Mouse (Mus musculus) liver, adult (tissue): ENCODE data around the gene Islr.

Experiments used
- GATA4 ChIP-seq: IDR thresholded peaks from 2 replicates; pipeline ENCODE4 v1.6.1; 2014; ENCODE audit warnings: mild to moderate bottlenecking, low read length; ENCODE audit not compliant: insufficient replicate concordance

Gene Islr

DNA sequence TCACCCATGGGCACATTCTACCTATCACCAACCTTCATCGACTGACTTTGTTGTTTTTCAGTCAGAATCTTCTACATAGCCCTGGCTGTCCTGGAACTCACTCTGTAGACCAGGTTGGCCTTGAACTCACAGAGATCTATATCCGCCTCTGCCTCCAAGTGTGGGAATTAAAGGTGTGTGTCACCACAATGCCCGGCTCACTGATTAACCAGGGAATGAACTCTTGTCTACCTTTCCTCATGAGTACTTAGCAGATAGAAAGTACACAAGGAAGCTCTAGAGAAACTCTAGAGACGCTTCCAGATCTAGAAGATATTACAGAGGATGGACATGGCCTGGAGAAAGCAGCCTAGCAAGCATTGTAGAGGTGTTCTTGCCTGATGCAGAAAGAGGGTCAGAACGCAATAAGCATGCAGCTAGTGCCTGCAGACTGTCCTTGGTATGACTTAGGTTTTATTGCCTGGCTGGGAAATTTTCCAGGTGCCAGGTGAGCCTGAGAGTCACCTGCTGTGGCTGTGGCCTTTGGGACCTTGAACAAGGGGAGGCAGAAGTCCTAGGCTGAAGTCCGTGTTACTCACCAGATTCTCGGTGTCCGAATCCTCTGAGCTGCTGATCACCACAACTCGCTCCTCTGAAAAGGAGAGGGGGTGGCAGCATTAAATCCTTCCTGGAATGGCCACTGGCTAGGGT is 24.8 kb upstream of the Islr start:
- TF ChIP-seq GATA4, result no peak

GRCm38 (mm10) chr9:58225915-58226913 is 22.1 kb upstream of the Islr start:
- no peak for TF ChIP-seq GATA4

GRCm38 (mm10) chr9:58224356-58224755 is 20.2 kb upstream of the Islr start:
- TF ChIP-seq GATA4, result no peak

DNA sequence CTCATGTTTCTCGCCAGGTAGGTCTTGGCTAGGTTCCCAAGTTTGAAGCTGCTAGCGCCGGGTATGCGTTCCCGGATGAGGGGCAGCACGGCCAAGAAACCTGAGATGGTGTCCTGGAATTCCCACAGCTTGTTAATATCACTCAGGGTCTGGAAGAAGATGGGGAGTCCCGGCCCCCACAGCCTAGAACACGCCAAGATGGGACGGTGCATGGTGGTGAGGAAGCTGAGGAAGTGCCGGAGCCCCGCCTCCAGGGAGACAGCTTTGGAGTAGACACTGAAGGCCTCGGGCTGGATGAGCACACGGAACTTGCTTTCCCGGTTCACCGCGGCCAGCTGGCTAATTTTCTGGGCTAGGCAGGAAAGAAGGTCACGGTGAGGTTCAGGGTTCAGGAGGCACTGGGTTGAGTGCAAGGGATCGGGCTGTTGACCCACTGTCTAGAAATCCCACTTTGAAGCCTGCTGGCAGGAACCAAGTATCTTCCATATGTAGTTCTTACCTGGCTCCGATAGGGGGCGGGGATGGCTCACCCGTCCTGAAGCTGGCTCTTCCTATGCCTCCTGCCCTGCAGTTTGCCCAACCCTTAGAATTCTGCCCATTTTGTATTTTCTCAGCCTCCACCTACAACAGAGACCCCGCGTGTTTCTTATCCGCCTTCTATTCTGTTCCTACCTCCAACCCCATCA is 16.3 kb upstream of the Islr start:
- no peak for TF ChIP-seq GATA4

- no peak for TF ChIP-seq GATA4
These were observed 14.4 kb upstream of the Islr start for GRCm38 (mm10) chr9:58218539-58218938.

GRCm38 (mm10) chr9:58216402-58216801 is 12.3 kb upstream of the Islr start:
- no peak for TF ChIP-seq GATA4

DNA sequence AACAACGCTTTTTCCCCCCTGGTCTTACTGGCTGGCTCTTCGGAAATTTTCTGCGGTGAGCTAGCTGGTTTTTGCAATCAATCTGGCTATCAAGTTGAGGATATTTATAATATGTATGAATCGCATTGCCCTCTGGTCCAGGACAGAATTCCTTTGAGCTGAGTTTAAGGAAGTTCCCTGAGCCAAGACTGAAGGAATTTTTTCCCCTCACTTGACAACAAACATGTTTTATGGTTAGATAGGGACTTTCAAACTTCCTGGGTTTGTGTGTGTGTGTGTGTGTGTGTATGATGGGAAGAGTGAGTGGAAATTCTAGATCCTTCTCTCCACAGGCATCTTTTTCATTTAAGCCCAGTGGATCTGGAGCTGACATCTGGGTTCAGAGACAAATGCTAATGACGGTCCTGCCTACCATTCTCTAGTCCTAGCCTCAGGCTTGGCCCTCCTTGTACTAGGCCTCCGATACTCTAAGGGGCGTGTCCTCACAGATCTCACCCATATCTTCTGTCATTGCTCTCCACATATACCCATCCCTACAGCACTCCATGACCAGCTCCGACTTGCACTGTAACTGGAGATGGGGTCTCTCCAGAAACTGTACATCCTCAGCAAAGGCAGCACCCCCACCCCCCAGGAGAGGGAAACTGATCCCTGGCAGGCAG is 10.5 kb upstream of the Islr start:
- peak; percentile 45; the same call in 1 of the 2 replicates for TF ChIP-seq GATA4

DNA sequence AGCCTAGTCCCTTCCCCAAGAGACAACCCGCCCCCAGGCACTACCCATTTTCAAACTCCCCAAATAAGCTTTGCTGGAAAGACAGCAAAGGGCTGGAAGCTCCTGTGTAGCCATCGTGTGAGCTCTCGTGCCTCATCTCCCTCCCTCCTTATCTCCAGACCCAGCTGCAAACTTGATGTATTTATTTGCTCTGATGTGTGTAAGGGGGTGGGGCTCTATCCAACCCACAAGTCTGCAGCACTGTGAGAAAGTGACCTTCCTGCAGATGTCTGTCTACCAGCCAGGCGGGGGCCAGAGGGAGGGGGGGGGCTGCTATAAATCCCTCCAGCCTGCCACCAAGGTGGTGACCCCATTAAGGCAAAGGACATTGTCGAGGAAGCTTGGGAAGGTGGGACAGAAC is 9.8 kb upstream of the Islr start:
- no peak for TF ChIP-seq GATA4

GRCm38 (mm10) chr9:58213377-58213776 is 9.3 kb upstream of the Islr start:
- TF ChIP-seq GATA4, result no peak

- TF ChIP-seq GATA4, result no peak
These were observed 6.2 kb upstream of the Islr start for GRCm38 (mm10) chr9:58210304-58210627.

GRCm38 (mm10) chr9:58209462-58210303 is 5.6 kb upstream of the Islr start:
- no peak for TF ChIP-seq GATA4

GRCm38 (mm10) chr9:58206013-58206412 is 1.9 kb upstream of the Islr start:
- TF ChIP-seq GATA4, result no peak

DNA sequence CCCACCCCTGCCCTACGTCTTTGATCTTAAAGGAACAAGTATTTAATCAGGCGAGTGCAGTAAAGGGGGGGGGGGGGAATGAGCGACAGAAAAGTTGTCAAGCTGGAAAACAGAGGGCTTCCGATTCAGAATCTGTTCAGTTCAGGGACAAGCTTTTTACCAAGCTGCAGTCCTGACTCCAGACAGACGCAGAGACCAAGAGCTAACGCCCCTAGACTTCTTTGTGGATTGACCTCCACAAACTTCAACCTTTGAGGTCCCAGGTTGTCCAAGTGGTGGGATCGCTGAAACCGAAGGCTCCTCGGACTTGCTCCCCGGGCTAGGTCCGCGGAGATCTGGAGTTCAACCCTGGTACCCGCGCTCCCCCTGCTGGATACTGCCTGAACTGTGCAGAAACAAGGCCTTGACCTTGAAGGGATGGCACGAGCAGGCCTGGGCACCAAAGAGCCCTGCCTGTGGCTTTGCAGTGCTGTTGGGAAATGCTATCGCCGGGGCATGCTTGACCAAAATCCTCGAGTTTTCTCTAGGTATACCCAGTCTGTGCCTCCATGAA is 418 bp upstream of the Islr start:
- no peak for TF ChIP-seq GATA4
